Mouse (Mus musculus) cerebellum, postnatal 14 days (tissue): Measurements from ENCODE around the gene Klk1b4.
"Not testable (repeated sequence)": the region's sequence is repeated elsewhere in the genome, so short reads cannot be mapped to it uniquely, and the experiment has no call there.

Experiments
- DNase-seq, 2 experiments: peaks; one replicate each; pipeline ENCODE4 v3.0.0; 2021; ENCODE audit warnings: mixed read lengths in 2 of 2

Klk1b4 gene

DNA sequence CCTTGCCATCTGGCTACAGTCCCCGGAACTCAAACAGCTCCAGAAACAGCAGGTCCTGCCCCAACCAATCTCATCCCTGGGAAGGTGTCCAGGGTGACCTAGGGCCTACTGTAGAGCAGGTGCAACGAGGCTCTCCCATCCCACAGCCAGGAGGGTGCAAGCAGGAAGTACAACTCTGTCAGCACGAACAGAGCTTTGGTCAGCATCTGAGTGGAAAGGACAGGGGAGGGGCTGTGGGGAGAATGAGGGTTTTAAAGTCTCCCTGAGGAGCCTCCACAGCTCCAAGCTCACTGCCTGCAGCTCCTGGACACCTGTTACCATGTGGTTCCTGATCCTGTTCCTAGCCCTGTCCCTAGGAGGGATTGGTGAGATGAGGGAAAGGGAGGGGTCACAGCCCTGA is at the start of gene Klk1b4:
Gene Klk1b4 (plus strand): TSS at position 301 of the 400 bp plus-strand sequence.
- DNase-seq = not testable (repeated sequence)

DNA sequence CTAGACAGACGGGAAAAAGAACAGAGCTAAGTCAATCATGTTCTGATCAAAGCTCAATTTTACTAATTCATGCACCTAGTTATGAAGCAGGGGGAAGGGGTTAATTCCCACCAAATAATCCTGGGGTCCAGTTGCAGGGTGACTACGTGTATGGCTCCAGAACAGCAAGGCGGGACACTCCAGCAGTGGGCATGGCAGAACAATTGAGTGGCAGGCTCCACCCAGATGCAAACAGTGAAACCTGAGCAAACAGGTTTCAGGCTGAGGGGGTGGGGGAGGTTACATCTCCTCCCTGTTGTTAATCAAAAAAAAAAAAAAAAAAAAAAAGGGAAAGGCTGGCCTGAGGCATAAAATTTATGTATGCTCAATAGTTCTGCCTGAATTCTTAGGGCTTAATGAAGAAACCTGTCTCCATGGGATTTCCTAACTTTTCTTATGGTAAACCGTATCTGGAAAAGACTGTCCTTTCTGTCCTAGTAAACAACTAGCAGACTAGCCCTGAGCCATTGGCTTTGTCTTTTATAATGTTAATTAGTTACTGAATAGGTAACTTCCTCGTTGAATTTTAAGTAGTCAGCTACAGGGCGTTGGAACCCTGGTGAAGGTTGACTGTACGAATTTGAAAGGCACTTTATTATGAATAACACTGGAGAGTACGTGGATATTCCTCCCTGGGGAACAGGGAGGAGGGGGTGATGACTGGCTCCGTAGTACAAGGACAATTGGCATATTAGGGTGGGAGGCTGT is 27.8 kb upstream of the Klk1b4 start:
- DNase-seq = no peak

- DNase-seq = not testable (repeated sequence)
Measured at GRCm38 (mm10) chr7:44186516-44186915, 20.7 kb upstream of the Klk1b4 start.

GRCm38 (mm10) chr7:44187936-44188335 is 19.3 kb upstream of the Klk1b4 start, which contains the start of gene Klk1b24:
Klk1b24 (plus strand) TSS chr7:44188236.
- DNase-seq = not testable (repeated sequence)

DNA sequence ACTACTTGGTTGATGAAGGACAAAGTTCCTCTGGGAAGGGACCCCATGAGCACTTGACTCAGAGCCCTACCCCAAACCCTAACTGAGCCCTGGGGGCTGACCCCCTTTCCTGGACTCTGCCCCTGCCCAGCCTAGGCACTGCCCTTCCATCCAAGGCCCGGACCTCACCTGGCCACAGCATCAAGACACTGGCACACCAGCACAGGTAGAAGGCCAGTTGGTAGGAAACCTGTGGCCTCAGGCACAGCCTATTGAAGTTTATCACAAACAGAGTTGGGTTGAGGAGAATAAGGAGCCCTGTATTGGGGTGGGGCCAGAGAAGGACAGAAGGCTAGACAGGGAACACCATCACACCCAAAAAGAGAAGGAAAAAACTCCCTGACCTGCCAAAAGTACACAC is 13.8 kb upstream of the Klk1b4 start:
- DNase-seq = not testable (repeated sequence)

DNA sequence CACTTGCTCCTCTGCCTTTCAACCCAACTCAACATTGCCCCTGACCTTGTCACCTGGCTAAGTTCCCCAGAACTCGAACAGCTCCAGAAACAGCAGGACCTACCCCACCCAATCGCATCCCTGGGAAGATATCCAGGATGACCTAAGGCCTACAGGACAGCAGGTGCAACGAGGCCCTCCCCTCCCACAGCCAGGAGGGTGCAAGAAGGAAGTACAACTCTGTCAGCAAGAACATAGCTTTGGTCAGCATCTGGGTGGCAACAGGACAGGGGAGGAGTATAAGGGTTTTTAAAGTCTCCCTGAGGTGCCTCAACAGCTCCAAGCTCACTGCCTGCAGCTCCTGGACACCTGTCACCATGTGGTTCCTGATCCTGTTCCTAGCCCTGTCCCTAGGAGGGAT is 9.3 kb upstream of the Klk1b4 start, which contains the start of gene Klk1b3:
Gene Klk1b3 (plus strand): TSS at position 301 of the 400 bp plus-strand sequence.
- no peak for DNase-seq

DNA sequence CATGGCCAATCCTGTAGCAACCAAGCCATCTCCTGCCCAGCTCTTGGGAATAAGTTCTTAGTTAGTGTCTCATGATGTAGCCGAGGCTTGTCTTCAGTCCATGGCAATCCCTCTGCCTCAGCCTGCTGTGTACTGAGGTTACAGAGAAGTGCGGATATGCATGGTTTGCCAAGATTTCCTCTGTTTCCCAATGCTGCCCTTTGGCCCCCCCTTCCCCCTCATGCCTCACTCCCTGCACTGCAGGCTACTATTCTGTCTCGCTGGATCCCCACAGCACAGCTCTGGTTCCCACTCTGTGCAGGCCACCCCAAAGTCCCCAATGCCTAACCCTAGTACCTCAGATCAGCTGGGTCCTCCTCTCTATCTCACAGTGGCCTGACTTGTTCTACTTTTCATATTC is 1.1 kb downstream of the Klk1b4 start:
- no peak for DNase-seq

DNA sequence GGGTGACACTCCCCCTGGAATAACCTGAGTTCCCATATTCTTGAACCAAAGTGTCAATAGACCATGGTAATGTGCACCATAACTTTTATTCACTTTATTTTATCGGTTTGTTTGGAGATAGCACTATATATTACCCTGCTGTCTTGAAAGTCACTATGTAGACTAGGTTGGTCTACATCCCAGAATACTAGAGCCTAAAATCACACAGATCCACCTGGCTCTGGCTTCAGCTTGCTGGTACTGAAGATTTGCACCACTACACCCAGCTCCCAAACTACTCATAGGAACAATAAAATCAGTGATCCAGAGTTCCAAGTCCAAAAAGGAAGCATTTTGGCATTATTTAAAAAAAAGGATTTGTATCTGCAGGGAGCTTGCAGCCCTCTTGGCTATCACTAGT is 8.4 kb downstream of the Klk1b4 start, which contains the start of gene Klk1b5:
Gene Klk1b5 (plus strand): TSS at position 301 of the 400 bp plus-strand sequence.
- DNase-seq = no peak

GRCm38 (mm10) chr7:44221601-44222000 is 14.4 kb downstream of the Klk1b4 start:
- not testable (repeated sequence) for DNase-seq

DNA sequence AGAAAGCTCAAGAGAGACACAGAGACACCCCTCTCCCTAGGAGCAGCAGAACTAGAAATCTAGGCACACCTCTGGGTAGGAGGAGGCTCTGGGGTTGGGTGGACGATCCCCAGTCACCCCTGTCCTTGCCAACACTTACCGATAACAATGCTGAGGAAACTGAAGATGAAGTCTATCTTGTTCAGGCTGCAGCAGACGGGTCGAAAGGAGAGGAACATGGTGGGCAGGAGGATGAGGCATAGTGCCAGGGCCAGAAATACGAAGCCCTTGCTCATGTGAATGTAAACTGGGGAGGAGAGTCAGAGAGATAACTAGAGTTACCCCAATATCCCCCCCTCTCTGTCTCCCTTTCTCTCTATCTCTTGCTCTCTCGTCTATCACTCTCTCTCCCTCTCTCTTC is 15.1 kb downstream of the Klk1b4 start:
- not testable (repeated sequence) for DNase-seq

DNA sequence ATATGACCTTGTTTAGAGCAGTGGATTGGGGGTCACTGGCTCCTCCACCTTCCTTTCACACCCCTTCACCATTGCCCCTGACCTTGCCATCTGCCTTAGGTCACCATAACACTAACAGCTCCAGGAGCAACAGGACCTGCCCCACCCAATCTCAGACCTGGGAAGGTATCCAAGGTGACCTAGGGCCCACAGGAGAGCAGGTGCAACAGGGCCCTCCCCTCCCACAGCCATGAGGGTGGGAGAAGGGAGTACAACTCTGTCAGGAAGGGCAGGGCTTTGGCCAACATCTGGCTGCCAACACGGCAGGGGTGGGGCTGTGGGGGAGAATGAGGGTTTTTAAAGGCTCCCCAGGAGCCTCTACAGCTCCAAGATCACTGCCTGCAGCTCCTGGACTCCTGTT is 17.8 kb downstream of the Klk1b4 start, which contains the start of gene Klk1:
Gene Klk1 (plus strand): TSS at position 285 of the 400 bp plus-strand sequence.
- no peak for DNase-seq

GRCm38 (mm10) chr7:44235909-44236308 is 28.7 kb downstream of the Klk1b4 start, which contains the start of gene Gm36864:
Gm36864 (plus strand) TSS chr7:44236177.
- no peak for DNase-seq

DNA sequence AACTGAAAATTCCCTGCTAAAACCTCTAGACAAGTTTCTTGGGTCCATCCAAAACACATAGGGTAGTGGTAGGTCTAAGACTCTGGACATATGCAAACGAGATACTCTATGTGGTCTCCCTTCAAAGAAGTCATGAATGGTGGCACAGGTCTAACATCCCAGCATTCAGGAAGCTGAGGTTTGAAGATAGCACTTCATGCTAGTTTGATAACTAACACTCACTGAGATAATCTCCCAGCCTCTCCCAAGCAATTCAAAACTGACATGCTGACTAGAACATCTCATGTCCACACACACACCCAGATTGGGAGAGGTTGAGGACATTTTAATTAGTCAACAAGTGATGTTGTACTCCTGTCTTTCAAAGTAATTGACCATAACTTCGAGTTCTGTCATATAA is 32.7 kb downstream of the Klk1b4 start:
- DNase-seq = no peak

GRCm38 (mm10) chr7:44240712-44241111 is 33.5 kb downstream of the Klk1b4 start:
- DNase-seq = no peak

GRCm38 (mm10) chr7:44241163-44241562 is 33.9 kb downstream of the Klk1b4 start:
- no peak for DNase-seq

GRCm38 (mm10) chr7:44244080-44244479 is 36.8 kb downstream of the Klk1b4 start:
- no peak for DNase-seq

DNA sequence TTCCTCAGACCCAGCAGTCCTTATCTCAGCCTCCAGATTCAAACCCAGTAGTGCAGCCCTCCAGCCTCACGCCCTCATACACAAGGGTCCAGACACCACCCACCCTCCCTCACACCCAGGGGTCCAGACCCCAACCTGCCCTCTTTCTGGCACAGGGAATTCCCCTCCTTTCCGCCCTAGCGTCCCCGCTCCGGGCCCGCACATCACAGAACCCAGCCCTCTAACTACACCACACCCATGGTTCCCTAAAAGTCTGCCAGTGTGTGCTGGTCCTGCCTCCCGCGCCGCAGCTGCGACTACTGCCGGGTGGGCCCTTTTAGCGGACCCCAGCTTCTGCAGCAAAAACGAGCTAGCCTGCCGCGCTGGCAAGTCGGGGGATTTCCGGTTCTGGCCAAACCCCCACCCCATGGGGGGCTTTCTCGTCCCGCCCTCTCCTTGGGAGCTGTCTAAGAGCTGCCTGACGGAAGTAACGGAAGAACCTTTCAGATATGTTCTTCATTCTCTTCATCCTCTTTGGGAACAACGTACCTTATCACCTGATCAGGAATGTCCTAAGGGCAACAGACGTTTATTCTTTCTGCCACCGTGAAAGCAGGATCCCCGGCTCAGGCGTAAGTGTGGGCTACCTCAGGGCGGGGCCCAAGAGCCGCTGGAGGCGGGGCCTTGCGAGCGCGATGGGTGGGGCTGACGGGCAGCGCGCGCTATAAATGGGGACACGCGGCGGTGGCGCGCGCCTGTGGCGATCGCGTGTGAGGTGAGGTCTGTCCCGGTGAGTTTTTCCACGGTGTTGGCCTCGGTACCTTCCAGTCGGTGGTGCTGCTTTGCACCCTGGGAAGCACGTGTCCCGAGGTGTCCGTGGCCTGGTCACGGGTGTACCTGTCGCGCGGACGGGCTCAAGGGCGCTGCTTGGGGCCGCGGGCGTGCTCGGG is 39.1 kb downstream of the Klk1b4 start, which contains the start of the genes 1700028J19Rik and 2410002F23Rik:
Gene 1700028J19Rik (minus strand): TSS at position 641 of the 929 bp plus-strand sequence.
Gene 2410002F23Rik (plus strand): TSS at position 668 of the 929 bp plus-strand sequence.
- peak; percentile 96 for DNase-seq

- DNase-seq = peak in 1 of 2 experiments; percentile 76
Measured at GRCm38 (mm10) chr7:44246984-44247470, 39.8 kb downstream of the Klk1b4 start.

GRCm38 (mm10) chr7:44247971-44248370 is 40.7 kb downstream of the Klk1b4 start:
- DNase-seq = no peak

DNA sequence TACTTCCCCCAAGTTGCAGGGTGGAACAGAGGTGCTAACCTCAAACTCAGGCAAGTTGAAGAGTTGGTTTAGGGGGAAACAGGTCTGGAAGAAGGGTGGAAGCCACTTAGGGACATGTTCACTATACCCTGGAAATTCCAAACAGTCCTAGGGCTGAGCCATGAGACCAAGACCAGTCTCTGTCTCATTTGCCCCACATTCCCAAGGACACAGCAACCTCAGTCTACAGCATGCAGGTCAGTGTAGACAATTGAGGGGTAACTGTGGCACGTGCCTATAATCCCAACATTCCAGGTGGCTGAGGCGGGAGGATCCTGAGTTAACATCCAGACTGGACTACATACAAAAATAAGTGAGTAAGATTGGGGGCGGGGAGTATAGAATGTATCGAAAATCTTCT is 42.0 kb downstream of the Klk1b4 start:
- DNase-seq = no peak

DNA sequence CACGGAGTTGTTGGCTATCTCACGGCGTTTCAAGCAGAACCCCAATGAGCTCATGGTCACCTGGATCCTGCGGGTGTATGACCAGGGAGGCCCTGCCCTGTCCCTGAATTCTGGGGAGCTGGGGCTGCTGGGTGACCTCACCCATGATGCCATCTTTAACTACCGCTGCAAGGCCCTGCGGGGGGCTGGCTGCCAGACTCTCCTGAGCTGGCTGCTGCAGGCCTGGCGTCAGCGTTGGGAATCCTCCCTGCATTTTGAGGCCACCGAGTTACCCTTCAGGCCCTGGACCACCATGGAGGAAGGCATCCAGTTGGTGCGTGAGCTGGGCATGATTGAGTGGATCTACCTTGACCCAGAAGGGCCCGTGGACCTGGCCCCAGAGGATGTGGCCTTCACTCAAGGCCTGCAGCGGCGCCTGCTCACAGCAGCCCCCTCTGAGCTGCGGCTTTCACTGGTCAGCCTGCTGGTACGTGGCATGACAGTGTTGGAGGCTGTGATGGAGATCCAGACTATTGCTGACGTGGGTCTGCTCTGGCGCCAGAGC is 43.6 kb downstream of the Klk1b4 start:
- not testable (repeated sequence) for DNase-seq

DNA sequence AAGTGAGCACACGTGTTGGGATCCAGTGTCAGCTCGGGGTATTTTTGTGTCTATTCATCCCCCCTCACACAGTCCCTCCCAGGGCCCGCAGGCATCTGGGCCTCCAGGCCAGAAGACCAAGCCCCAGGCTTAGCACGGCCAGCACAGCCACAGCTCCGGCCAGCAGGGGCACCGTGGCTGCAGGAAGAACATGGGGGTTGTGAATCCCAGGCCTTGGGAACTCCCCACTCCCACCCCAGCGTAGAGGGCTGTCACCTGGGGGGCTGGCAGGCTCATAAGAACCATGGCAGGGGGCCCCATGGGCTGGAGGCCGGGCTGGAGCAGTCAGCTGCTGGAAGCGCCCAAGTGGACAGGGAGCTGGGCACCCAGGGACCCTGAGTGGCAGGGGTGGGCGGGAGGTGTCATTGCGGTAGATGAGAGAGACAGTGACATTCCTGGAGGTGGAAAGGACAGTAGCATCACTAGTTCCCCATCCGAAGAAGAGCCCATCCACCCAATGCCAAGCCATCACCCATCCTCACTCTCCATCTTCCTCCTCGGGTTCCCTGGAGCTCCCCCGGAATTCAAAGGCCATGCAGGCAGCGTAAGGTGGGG is 45.9 kb downstream of the Klk1b4 start:
- DNase-seq = no peak
